Mouse (Mus musculus) bone marrow macrophage, adult 2 months (primary cell): ENCODE measurements around the gene Lhfpl3.

Source experiments
- CTCF ChIP-seq: IDR thresholded peaks from 2 replicates; pipeline ENCODE4 v1.5.1; 2012; ENCODE audit warnings: low read depth, mild to moderate bottlenecking, low read length, moderate library complexity
- POLR2A ChIP-seq: IDR thresholded peaks from 2 replicates; pipeline ENCODE4 v1.6.1; 2012; ENCODE audit warnings: mild to moderate bottlenecking, low read depth, low read length, borderline replicate concordance

- no peak for TF ChIP-seq CTCF
- TF ChIP-seq POLR2A = no peak
Measured at GRCm38 (mm10) chr5:23042862-23043261, 297.0 kb downstream of the Lhfpl3 start.
